Mouse (Mus musculus) MEL (cell line): ENCODE measurements around the gene Capn9. TPM values are rescaled to one million over a fixed set of nuclear protein-coding genes. Genes with fewer than 3 reads are reported as not detected.

Experiments used
- DNase-seq: peaks from one replicate; pipeline ENCODE4 v3.0.0; 2011; ENCODE audit warnings: low read depth, low spot score
- H3K27ac ChIP-seq: 2 replicates; pipeline ENCODE4 v1.5.1; 2012; ENCODE audit warnings: low read depth, mild to moderate bottlenecking, control low read depth, low read length, moderate library complexity; ENCODE audit not compliant: control insufficient read depth
- H3K27me3 ChIP-seq, 2 experiments: fragments of 150-350 bp in 1 of 2; sonication (generic) in 1 of 2; 2 replicates each; pipeline ENCODE4 v1.6.1; 2012; ENCODE audit warnings: low read length in 2 of 2, mild to moderate bottlenecking in 2 of 2, improper control_type of control experiment in 1 of 2, moderate library complexity in 1 of 2; ENCODE audit not compliant: insufficient read depth in 2 of 2, control insufficient read depth in 1 of 2
- H3K36me3 ChIP-seq, 2 experiments: 2 replicates each; pipeline ENCODE4 v1.6.1; 2012 to 2014; ENCODE audit warnings: low read length in 2 of 2, improper control_type of control experiment in 1 of 2, inconsistent platforms in 1 of 2, mild to moderate bottlenecking in 1 of 2; ENCODE audit not compliant: insufficient read depth in 2 of 2, control insufficient read depth in 1 of 2
- H3K4me1 ChIP-seq, 2 experiments: fragments of 150-350 bp in 1 of 2; sonication (generic) in 1 of 2; 2 replicates each; pipeline ENCODE4 v1.6.1; 2012; ENCODE audit warnings: low read length in 2 of 2, improper control_type of control experiment in 1 of 2, mild to moderate bottlenecking in 1 of 2; ENCODE audit not compliant: insufficient read depth in 2 of 2, control insufficient read depth in 1 of 2
- H3K4me3 ChIP-seq, 2 experiments: fragments of 150-350 bp in 1 of 2; sonication (generic) in 1 of 2; 2 replicates each; pipeline ENCODE4 v1.5.1; 2012; ENCODE audit warnings: low read depth in 2 of 2, low read length in 2 of 2, mild to moderate bottlenecking in 2 of 2, moderate library complexity in 2 of 2, control low read depth in 1 of 2, improper control_type of control experiment in 1 of 2; ENCODE audit not compliant: control insufficient read depth in 1 of 2, insufficient read depth in 1 of 2
- H3K79me2 ChIP-seq: 2 replicates; pipeline ENCODE4 v1.6.1; 2012; ENCODE audit warnings: mild to moderate bottlenecking, low read length, moderate library complexity; ENCODE audit not compliant: control insufficient read depth, poor library complexity, insufficient read depth
- H3K9ac ChIP-seq: 2 replicates; pipeline ENCODE4 v1.6.1; 2012; ENCODE audit warnings: low read depth, mild to moderate bottlenecking, control low read depth, low read length, moderate library complexity; ENCODE audit not compliant: control insufficient read depth, poor library complexity, severe bottlenecking
- H3K9me3 ChIP-seq: fragments of 150-350 bp; sonication (generic); replicated peaks from 2 replicates; pipeline ENCODE4 v1.6.1; 2012; ENCODE audit warnings: mild to moderate bottlenecking, low read length, improper control_type of control experiment, moderate library complexity; ENCODE audit not compliant: insufficient read depth
- CTCF ChIP-seq, 3 experiments: IDR thresholded peaks in 2 of 3; conservative IDR thresholded peaks in 1 of 3; 2 replicates each; pipeline ENCODE4 v1.5.1; 2011 to 2012; ENCODE audit warnings: low read length in 3 of 3, low read depth in 2 of 3, mild to moderate bottlenecking in 2 of 3, improper control_type of control experiment in 1 of 3, inconsistent platforms in 1 of 3, mixed read lengths in 1 of 3, moderate library complexity in 1 of 3; ENCODE audit not compliant: control insufficient read depth in 1 of 3, insufficient read depth in 1 of 3, poor library complexity in 1 of 3, severe bottlenecking in 1 of 3
- E2F4 ChIP-seq: IDR thresholded peaks from 2 replicates; pipeline ENCODE4 v1.6.1; 2011; ENCODE audit warnings: low read depth, low read length, improper control_type of control experiment, borderline replicate concordance
- EP300 ChIP-seq, 2 experiments: IDR thresholded peaks; 2 replicates each; pipeline ENCODE4 v1.6.1; 2011; ENCODE audit warnings: improper control_type of control experiment in 2 of 2, low read length in 2 of 2, low read depth in 1 of 2, mild to moderate bottlenecking in 1 of 2
- GATA1 ChIP-seq: IDR thresholded peaks from 2 replicates; pipeline ENCODE4 v1.6.1; 2011; ENCODE audit warnings: low read depth, low read length, improper control_type of control experiment
- HCFC1 ChIP-seq: IDR thresholded peaks from 2 replicates; pipeline ENCODE4 v1.6.1; 2012; ENCODE audit warnings: low read depth, mild to moderate bottlenecking, inconsistent platforms, low read length, improper control_type of control experiment, moderate library complexity
- JUND ChIP-seq: IDR thresholded peaks from 2 replicates; pipeline ENCODE4 v1.6.1; 2011; ENCODE audit warnings: low read depth, mild to moderate bottlenecking, improper control_type of control experiment, low read length
- KAT2A ChIP-seq: conservative IDR thresholded peaks from 2 replicates; pipeline ENCODE4 v1.6.1; 2012; ENCODE audit warnings: low read depth, low read length, improper control_type of control experiment, inconsistent platforms
- MAX ChIP-seq: IDR thresholded peaks from 2 replicates; pipeline ENCODE4 v1.6.1; 2011; ENCODE audit warnings: low read length, improper control_type of control experiment
- MEF2A ChIP-seq: IDR thresholded peaks from 2 replicates; pipeline ENCODE4 v1.6.1; 2014; ENCODE audit warnings: low read depth, mild to moderate bottlenecking, inconsistent platforms, low read length, improper control_type of control experiment; ENCODE audit not compliant: poor library complexity, insufficient replicate concordance, severe bottlenecking; ENCODE audit errors: extremely low read depth
- MXI1 ChIP-seq: IDR thresholded peaks from 2 replicates; pipeline ENCODE4 v1.6.1; 2011; ENCODE audit warnings: mild to moderate bottlenecking, low read depth, low read length, improper control_type of control experiment
- MYB ChIP-seq: IDR thresholded peaks from 2 replicates; pipeline ENCODE4 v1.6.1; 2011; ENCODE audit warnings: mild to moderate bottlenecking, low read depth, low read length, improper control_type of control experiment
- MYC ChIP-seq: IDR thresholded peaks from 2 replicates; pipeline ENCODE4 v1.6.1; 2011; ENCODE audit warnings: low read depth, mild to moderate bottlenecking, low read length, improper control_type of control experiment, moderate library complexity
- POLR2A ChIP-seq, 2 experiments: IDR thresholded peaks; 2 replicates each; pipeline ENCODE4 v1.6.1; 2011 to 2012; ENCODE audit warnings: low read length in 2 of 2, mild to moderate bottlenecking in 2 of 2, control low read depth in 1 of 2, improper control_type of control experiment in 1 of 2, low read depth in 1 of 2, moderate library complexity in 1 of 2; ENCODE audit not compliant: control insufficient read depth in 1 of 2, insufficient read depth in 1 of 2, poor library complexity in 1 of 2
- POLR2AphosphoS5 ChIP-seq: IDR thresholded peaks from 2 replicates; pipeline ENCODE4 v1.6.1; 2012; ENCODE audit warnings: low read depth, borderline replicate concordance, mild to moderate bottlenecking, inconsistent platforms, low read length, moderate library complexity, mixed read lengths
- RCOR1 ChIP-seq: IDR thresholded peaks from 2 replicates; pipeline ENCODE4 v1.6.1; 2012; ENCODE audit warnings: low read depth, mild to moderate bottlenecking, inconsistent platforms, low read length, improper control_type of control experiment
- SIN3A ChIP-seq: IDR thresholded peaks from 2 replicates; pipeline ENCODE4 v1.6.1; 2012; ENCODE audit warnings: low read length, improper control_type of control experiment, inconsistent platforms
- TAL1 ChIP-seq: IDR thresholded peaks from 2 replicates; pipeline ENCODE4 v1.6.1; 2012; ENCODE audit warnings: mild to moderate bottlenecking, inconsistent platforms, low read length, moderate library complexity, mixed read lengths
- TCF12 ChIP-seq: IDR thresholded peaks from 2 replicates; pipeline ENCODE4 v1.6.1; 2014; ENCODE audit warnings: low read depth, mild to moderate bottlenecking, inconsistent platforms, low read length, improper control_type of control experiment, moderate library complexity
- USF1 ChIP-seq: IDR thresholded peaks from 2 replicates; pipeline ENCODE4 v1.6.1; 2014; ENCODE audit warnings: low read depth, mild to moderate bottlenecking, inconsistent platforms, low read length, improper control_type of control experiment, moderate library complexity
- USF2 ChIP-seq, 2 experiments: IDR thresholded peaks; 2 replicates each; pipeline ENCODE4 v1.6.1; 2011 to 2012; ENCODE audit warnings: improper control_type of control experiment in 2 of 2, low read length in 2 of 2, borderline replicate concordance in 1 of 2, inconsistent platforms in 1 of 2, low read depth in 1 of 2, mild to moderate bottlenecking in 1 of 2; ENCODE audit not compliant: insufficient read depth in 1 of 2
- polyA plus RNA-seq, 2 experiments: library from polyadenylated mRNA; stranded (reverse) in 1 of 2; unstranded in 1 of 2; fragments of >175 nt in 1 of 2; fragments of >200 nt in 1 of 2; gene quantifications; 2 replicates each; pipeline versions ENCODE4 v1.2.1 to v1.2.4; 2012; ENCODE audit warnings: low replicate concordance in 2 of 2, low read depth in 1 of 2; ENCODE audit not compliant: insufficient read length in 2 of 2, insufficient read depth in 1 of 2, missing spikeins in 1 of 2
- total RNA-seq: library from RNA; depleted of rRNA; stranded (reverse); fragments of 300-350 nt; gene quantifications from 2 replicates; pipeline ENCODE4 v1.2.3, GENCODE M21; 2012

The Capn9 gene
- total and polyA plus RNA-seq, 3 experiments, result not detected

DNA sequence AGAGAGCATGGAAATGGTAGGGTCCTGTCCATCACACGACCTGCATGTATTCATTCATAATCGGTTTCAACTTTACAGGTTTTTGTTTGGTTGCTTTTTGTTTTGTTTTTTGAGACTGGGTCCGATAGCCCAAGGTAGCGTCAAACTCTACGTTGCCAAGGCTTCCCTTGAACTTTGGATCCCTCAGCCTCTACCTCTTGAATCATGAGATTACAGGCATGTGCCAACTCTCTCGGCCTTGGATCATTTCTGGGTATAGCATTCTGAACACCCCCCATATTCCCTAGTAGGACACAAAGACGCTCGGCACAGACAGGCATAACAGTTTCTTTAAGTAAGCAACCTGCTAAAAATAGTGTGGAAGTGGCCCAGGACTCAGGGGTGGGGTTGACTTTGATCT lies 65.7 kb downstream of the Capn9 start:
- Histone ChIP-seq H3K27ac (no peak overlapping the region), H3K9me3 (no peaks in the 10 kb centered on the region), H3K9ac (no peak overlapping the region), H3K4me1 (no peaks in the 10 kb centered on the region)
- TF ChIP-seq USF1 (no peak), MEF2A (no peak), CTCF (IDR thresholded peaks at IDR 0.05 in 2 of 3, conservative IDR thresholded peaks at IDR 0.05 in 1 of 3; ENCODE audit: control insufficient read depth in 1 of 3, insufficient read depth in 1 of 3, low read depth in 2 of 3, low read length in 3 of 3, poor library complexity in 1 of 3, severe bottlenecking in 1 of 3) (no peak), E2F4 (no peak), GATA1 (no peak), MAX (no peak), TCF12 (no peak), MXI1 (no peak), HCFC1 (no peak), POLR2A (IDR thresholded peaks at IDR 0.05; ENCODE audit: control insufficient read depth in 1 of 2, insufficient read depth in 1 of 2, low read depth in 1 of 2, low read length in 2 of 2, poor library complexity in 1 of 2) (no peak), RCOR1 (no peak), USF2 (IDR thresholded peaks at IDR 0.05; ENCODE audit: borderline replicate concordance in 1 of 2, insufficient read depth in 1 of 2, low read depth in 1 of 2, low read length in 2 of 2) (no peak), KAT2A (no peak)
- TF ChIP-seq, all 39 proteins: peak for 0
- no peak overlapping the region for H3K4me3 ChIP-seq
- no peak for DNase-seq
- H3K36me3 ChIP-seq, result no peaks in the 10 kb centered on the region
- H3K79me2 ChIP-seq, result no peaks in the 10 kb centered on the region
- no peaks in the 10 kb centered on the region for H3K27me3 ChIP-seq

DNA sequence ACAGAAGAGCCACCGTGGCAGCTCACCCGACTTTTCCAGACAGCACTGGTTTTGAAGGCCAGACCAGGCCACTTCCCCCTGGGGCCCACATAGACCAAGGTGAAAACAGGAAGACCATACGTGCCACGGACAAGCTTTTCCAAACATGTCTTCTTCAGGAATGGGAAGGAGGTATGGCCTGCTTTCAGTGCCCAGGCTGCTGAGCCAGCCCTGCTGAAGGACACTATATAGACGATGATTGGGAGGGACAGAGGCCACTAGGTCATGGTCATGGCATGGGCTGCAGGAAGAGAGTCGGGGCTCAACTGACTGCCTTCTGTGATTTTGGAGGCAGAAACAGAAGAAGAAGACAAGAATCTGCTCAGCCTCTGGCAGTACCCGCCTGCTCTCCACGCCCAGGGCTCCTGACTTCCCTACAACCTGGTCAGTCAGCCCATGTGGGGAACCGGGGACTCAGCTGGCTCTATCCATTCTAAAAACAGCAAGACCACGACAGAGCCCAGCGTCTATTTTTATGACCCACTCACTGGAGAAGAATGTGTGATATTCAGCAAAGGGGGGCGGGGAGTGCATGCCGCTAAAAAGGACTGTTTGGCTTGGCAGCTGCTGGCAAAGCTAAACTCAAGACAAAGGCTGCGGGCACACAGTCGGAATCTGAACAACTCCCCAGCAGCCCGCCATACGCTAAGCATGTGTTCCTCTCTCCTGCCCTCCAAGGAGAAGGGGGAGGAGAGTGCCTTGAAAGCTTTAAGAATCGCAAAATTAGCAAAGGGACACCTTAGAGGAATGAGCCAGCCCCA lies 67.8 kb downstream of the Capn9 start:
- no peak for DNase-seq
- H3K79me2 ChIP-seq, result no peaks in the 10 kb centered on the region

More for the DNA sequence above, 67.8 kb downstream of the Capn9 start:
- Histone ChIP-seq H3K4me1 (no peaks in the 10 kb centered on the region), H3K9me3 (no peaks in the 10 kb centered on the region), H3K27me3 (no peaks in the 10 kb centered on the region), H3K36me3 (no peaks in the 10 kb centered on the region), H3K27ac (no peak overlapping the region), H3K9ac (no peak overlapping the region), H3K4me3 (no peak overlapping the region)
- TF ChIP-seq EP300 (IDR thresholded peaks at IDR 0.05; ENCODE audit: low read depth in 1 of 2, low read length in 2 of 2), result no peak
- TF ChIP-seq MYC, result no peak
- no peak for TF ChIP-seq HCFC1
- TF ChIP-seq SIN3A, result no peak
- no peak for TF ChIP-seq POLR2AphosphoS5
- TF ChIP-seq MYB, result no peak
- TF ChIP-seq GATA1, result no peak
- no peak for TF ChIP-seq MXI1
- no peak for TF ChIP-seq JUND
- TF ChIP-seq MAX, result no peak
- TF ChIP-seq TAL1, result no peak
